Mouse (Mus musculus): Measurements from ENCODE around the gene Slc17a8.

DNA sequence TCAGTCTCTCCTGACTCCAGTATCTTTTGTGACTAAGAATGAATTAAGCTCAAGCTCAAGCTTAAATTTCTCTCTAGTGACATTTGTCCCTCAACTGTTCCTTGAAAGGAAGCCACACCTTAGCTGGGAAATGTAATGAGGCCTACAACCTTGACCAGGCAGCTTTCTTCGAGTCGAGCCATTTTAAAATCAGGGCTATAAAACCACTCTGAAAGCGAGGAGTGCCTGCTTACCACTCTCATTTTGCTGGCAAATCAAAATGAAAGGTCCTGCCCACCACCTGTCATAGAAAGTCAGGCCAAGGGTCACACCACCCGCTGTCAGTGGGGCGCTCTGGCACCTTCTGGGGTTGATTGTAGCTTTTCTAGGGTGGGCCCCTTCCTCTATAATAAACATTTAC, 25.1 kb downstream of the Slc17a8 start:
- TF ChIP-seq CTCF (IDR thresholded peaks at IDR 0.05; ENCODE audit: borderline replicate concordance, extremely low read depth, insufficient read depth, insufficient read length) (no peak), POLR2A (IDR thresholded peaks at IDR 0.05; ENCODE audit: borderline replicate concordance, extremely low read depth, insufficient read depth, insufficient read length, poor library complexity, severe bottlenecking) (no peak)
